Mouse (Mus musculus) MEL (cell line): ENCODE data around the gene Trim8. TPM values are rescaled to one million over a fixed set of nuclear protein-coding genes. Genes with fewer than 3 reads are reported as not detected.
A peak's percentile ranks its signal among the peaks of the same experiment; 100 is the strongest.

ENCODE experiments used
- DNase-seq: peaks from one replicate; pipeline ENCODE4 v3.0.0; 2011; ENCODE audit warnings: low read depth, low spot score
- H3K27ac ChIP-seq: 2 replicates; pipeline ENCODE4 v1.5.1; 2012; ENCODE audit warnings: low read depth, mild to moderate bottlenecking, control low read depth, low read length, moderate library complexity; ENCODE audit not compliant: control insufficient read depth
- H3K27me3 ChIP-seq, 2 experiments: fragments of 150-350 bp in 1 of 2; sonication (generic) in 1 of 2; 2 replicates each; pipeline ENCODE4 v1.6.1; 2012; ENCODE audit warnings: low read length in 2 of 2, mild to moderate bottlenecking in 2 of 2, improper control_type of control experiment in 1 of 2, moderate library complexity in 1 of 2; ENCODE audit not compliant: insufficient read depth in 2 of 2, control insufficient read depth in 1 of 2
- H3K36me3 ChIP-seq, 2 experiments: 2 replicates each; pipeline ENCODE4 v1.6.1; 2012 to 2014; ENCODE audit warnings: low read length in 2 of 2, improper control_type of control experiment in 1 of 2, inconsistent platforms in 1 of 2, mild to moderate bottlenecking in 1 of 2; ENCODE audit not compliant: insufficient read depth in 2 of 2, control insufficient read depth in 1 of 2
- H3K4me1 ChIP-seq, 2 experiments: fragments of 150-350 bp in 1 of 2; sonication (generic) in 1 of 2; 2 replicates each; pipeline ENCODE4 v1.6.1; 2012; ENCODE audit warnings: low read length in 2 of 2, improper control_type of control experiment in 1 of 2, mild to moderate bottlenecking in 1 of 2; ENCODE audit not compliant: insufficient read depth in 2 of 2, control insufficient read depth in 1 of 2
- H3K4me3 ChIP-seq, 2 experiments: fragments of 150-350 bp in 1 of 2; sonication (generic) in 1 of 2; 2 replicates each; pipeline ENCODE4 v1.5.1; 2012; ENCODE audit warnings: low read depth in 2 of 2, low read length in 2 of 2, mild to moderate bottlenecking in 2 of 2, moderate library complexity in 2 of 2, control low read depth in 1 of 2, improper control_type of control experiment in 1 of 2; ENCODE audit not compliant: control insufficient read depth in 1 of 2, insufficient read depth in 1 of 2
- H3K79me2 ChIP-seq: 2 replicates; pipeline ENCODE4 v1.6.1; 2012; ENCODE audit warnings: mild to moderate bottlenecking, low read length, moderate library complexity; ENCODE audit not compliant: control insufficient read depth, poor library complexity, insufficient read depth
- H3K9ac ChIP-seq: 2 replicates; pipeline ENCODE4 v1.6.1; 2012; ENCODE audit warnings: low read depth, mild to moderate bottlenecking, control low read depth, low read length, moderate library complexity; ENCODE audit not compliant: control insufficient read depth, poor library complexity, severe bottlenecking
- H3K9me3 ChIP-seq: fragments of 150-350 bp; sonication (generic); replicated peaks from 2 replicates; pipeline ENCODE4 v1.6.1; 2012; ENCODE audit warnings: mild to moderate bottlenecking, low read length, improper control_type of control experiment, moderate library complexity; ENCODE audit not compliant: insufficient read depth
- BHLHE40 ChIP-seq: IDR thresholded peaks from 2 replicates; pipeline ENCODE4 v1.6.1; 2012; ENCODE audit warnings: low read depth, mild to moderate bottlenecking, inconsistent platforms, low read length, improper control_type of control experiment, borderline replicate concordance
- CHD2 ChIP-seq: IDR thresholded peaks from 2 replicates; pipeline ENCODE4 v1.6.1; 2011; ENCODE audit warnings: low read length, improper control_type of control experiment
- E2F4 ChIP-seq: IDR thresholded peaks from 2 replicates; pipeline ENCODE4 v1.6.1; 2011; ENCODE audit warnings: low read depth, low read length, improper control_type of control experiment, borderline replicate concordance
- EP300 ChIP-seq, 2 experiments: IDR thresholded peaks; 2 replicates each; pipeline ENCODE4 v1.6.1; 2011; ENCODE audit warnings: improper control_type of control experiment in 2 of 2, low read length in 2 of 2, low read depth in 1 of 2, mild to moderate bottlenecking in 1 of 2
- GABPA ChIP-seq: IDR thresholded peaks from 2 replicates; pipeline ENCODE4 v1.6.1; 2012; ENCODE audit warnings: low read depth, mild to moderate bottlenecking, inconsistent platforms, low read length, improper control_type of control experiment, moderate library complexity
- MAZ ChIP-seq: IDR thresholded peaks from 2 replicates; pipeline ENCODE4 v1.6.1; 2012; ENCODE audit warnings: low read depth, mild to moderate bottlenecking, inconsistent platforms, low read length, improper control_type of control experiment
- MEF2A ChIP-seq: IDR thresholded peaks from 2 replicates; pipeline ENCODE4 v1.6.1; 2014; ENCODE audit warnings: low read depth, mild to moderate bottlenecking, inconsistent platforms, low read length, improper control_type of control experiment; ENCODE audit not compliant: poor library complexity, insufficient replicate concordance, severe bottlenecking; ENCODE audit errors: extremely low read depth
- MXI1 ChIP-seq: IDR thresholded peaks from 2 replicates; pipeline ENCODE4 v1.6.1; 2011; ENCODE audit warnings: mild to moderate bottlenecking, low read depth, low read length, improper control_type of control experiment
- NELFE ChIP-seq: IDR thresholded peaks from 2 replicates; pipeline ENCODE4 v1.6.1; 2011; ENCODE audit warnings: low read depth, low read length, improper control_type of control experiment
- NRF1 ChIP-seq: IDR thresholded peaks from 2 replicates; pipeline ENCODE4 v1.6.1; 2014; ENCODE audit warnings: low read depth, mild to moderate bottlenecking, inconsistent platforms, low read length, improper control_type of control experiment, moderate library complexity; ENCODE audit not compliant: poor library complexity, insufficient read depth, severe bottlenecking
- POLR2A ChIP-seq, 2 experiments: IDR thresholded peaks; 2 replicates each; pipeline ENCODE4 v1.6.1; 2011 to 2012; ENCODE audit warnings: low read length in 2 of 2, mild to moderate bottlenecking in 2 of 2, control low read depth in 1 of 2, improper control_type of control experiment in 1 of 2, low read depth in 1 of 2, moderate library complexity in 1 of 2; ENCODE audit not compliant: control insufficient read depth in 1 of 2, insufficient read depth in 1 of 2, poor library complexity in 1 of 2
- POLR2AphosphoS5 ChIP-seq: IDR thresholded peaks from 2 replicates; pipeline ENCODE4 v1.6.1; 2012; ENCODE audit warnings: low read depth, borderline replicate concordance, mild to moderate bottlenecking, inconsistent platforms, low read length, moderate library complexity, mixed read lengths
- RAD21 ChIP-seq: IDR thresholded peaks from 2 replicates; pipeline ENCODE4 v1.6.1; 2011; ENCODE audit warnings: mild to moderate bottlenecking, low read depth, low read length, improper control_type of control experiment
- RCOR1 ChIP-seq: IDR thresholded peaks from 2 replicates; pipeline ENCODE4 v1.6.1; 2012; ENCODE audit warnings: low read depth, mild to moderate bottlenecking, inconsistent platforms, low read length, improper control_type of control experiment
- SIN3A ChIP-seq: IDR thresholded peaks from 2 replicates; pipeline ENCODE4 v1.6.1; 2012; ENCODE audit warnings: low read length, improper control_type of control experiment, inconsistent platforms
- TBP ChIP-seq: IDR thresholded peaks from 2 replicates; pipeline ENCODE4 v1.8.0; 2011; ENCODE audit warnings: low read depth, low read length, improper control_type of control experiment
- TCF12 ChIP-seq: IDR thresholded peaks from 2 replicates; pipeline ENCODE4 v1.6.1; 2014; ENCODE audit warnings: low read depth, mild to moderate bottlenecking, inconsistent platforms, low read length, improper control_type of control experiment, moderate library complexity
- UBTF ChIP-seq: IDR thresholded peaks from 2 replicates; pipeline ENCODE4 v1.6.1; 2012; ENCODE audit warnings: low read depth, mild to moderate bottlenecking, inconsistent platforms, low read length, improper control_type of control experiment, moderate library complexity, borderline replicate concordance; ENCODE audit not compliant: insufficient read depth
- ZC3H11A ChIP-seq: IDR thresholded peaks from 2 replicates; pipeline ENCODE4 v1.6.1; 2012; ENCODE audit warnings: low read depth, mild to moderate bottlenecking, inconsistent platforms, low read length, improper control_type of control experiment
- ZKSCAN1 ChIP-seq: IDR thresholded peaks from 2 replicates; pipeline ENCODE4 v1.6.1; 2012; ENCODE audit warnings: low read depth, mild to moderate bottlenecking, inconsistent platforms, low read length, improper control_type of control experiment, moderate library complexity
- polyA plus RNA-seq, 2 experiments: library from polyadenylated mRNA; stranded (reverse) in 1 of 2; unstranded in 1 of 2; fragments of >175 nt in 1 of 2; fragments of >200 nt in 1 of 2; gene quantifications; 2 replicates each; pipeline versions ENCODE4 v1.2.1 to v1.2.4; 2012; ENCODE audit warnings: low replicate concordance in 2 of 2, low read depth in 1 of 2; ENCODE audit not compliant: insufficient read length in 2 of 2, insufficient read depth in 1 of 2, missing spikeins in 1 of 2
- total RNA-seq: library from RNA; depleted of rRNA; stranded (reverse); fragments of 300-350 nt; gene quantifications from 2 replicates; pipeline ENCODE4 v1.2.3, GENCODE M21; 2012

Gene Trim8
- total and polyA plus RNA-seq, 3 experiments, result 19.1 to 57.2 TPM; not detected in 1

GRCm38 (mm10) chr19:46510824-46511223 lies 9.3 kb downstream of the Trim8 start (continued):
- TF ChIP-seq EP300 (IDR thresholded peaks at IDR 0.05; ENCODE audit: low read depth in 1 of 2, low read length in 2 of 2), result peak in 1 of 2 experiments; percentile 34; a peak in 2 of 4 replicates
- TF ChIP-seq ZC3H11A, result peak; percentile 22; the same call in 1 of the 2 replicates

GRCm38 (mm10) chr19:46511263-46511662 lies 9.8 kb downstream of the Trim8 start:
- no peak for DNase-seq
- H3K27ac ChIP-seq, result 0 out of 2 replicates have a peak overlapping the region, but pooled peaks have one; percentile 7
- peak overlapping the region; percentile 3; the same call in 1 of the 2 replicates for H3K9ac ChIP-seq
- H3K9me3 ChIP-seq, result no peaks in the 10 kb centered on the region
- H3K27me3 ChIP-seq, result no peaks in the 10 kb centered on the region
- TF ChIP-seq SIN3A, result no peak
- no peak for TF ChIP-seq E2F4
- TF ChIP-seq ZC3H11A, result no peak
- no peak for TF ChIP-seq MAZ
- no peak for TF ChIP-seq NELFE
- no peak for TF ChIP-seq GABPA
- TF ChIP-seq TCF12, result no peak
- TF ChIP-seq RAD21, result no peak
- peaks cover 16 to 25% of the 10 kb centered on the region in 2 experiments for H3K36me3 ChIP-seq
- H3K4me1 ChIP-seq, result peaks cover 17 to 34% of the 10 kb centered on the region in 2 experiments
- no peak overlapping the region for H3K4me3 ChIP-seq
- peaks cover 52% of the 10 kb centered on the region for H3K79me2 ChIP-seq

GRCm38 (mm10) chr19:46514387-46514786 lies 12.9 kb downstream of the Trim8 start:
- Histone ChIP-seq H3K4me1 (peaks cover 10 to 13% of the 10 kb centered on the region in 2 experiments), H3K9me3 (no peaks in the 10 kb centered on the region), H3K27ac (no peak overlapping the region), H3K36me3 (peaks cover 11 to 16% of the 10 kb centered on the region in 2 experiments), H3K27me3 (no peaks in the 10 kb centered on the region), H3K4me3 (no peak overlapping the region), H3K79me2 (peaks cover 21% of the 10 kb centered on the region), H3K9ac (no peak overlapping the region)
- TF ChIP-seq RCOR1 (no peak), RAD21 (no peak), TBP (no peak), POLR2AphosphoS5 (no peak), UBTF (no peak), ZKSCAN1 (no peak), MAZ (no peak), NRF1 (no peak), ZC3H11A (no peak), E2F4 (no peak), CHD2 (no peak), BHLHE40 (no peak), GABPA (no peak), TCF12 (no peak), MXI1 (no peak), MEF2A (no peak), POLR2A (IDR thresholded peaks at IDR 0.05; ENCODE audit: control insufficient read depth in 1 of 2, insufficient read depth in 1 of 2, low read depth in 1 of 2, low read length in 2 of 2, poor library complexity in 1 of 2) (no peak)
- no peak for DNase-seq
